Mouse (Mus musculus): ENCODE results near the gene Tsacc.
"Not testable (repeated sequence)": the region's sequence is repeated elsewhere in the genome, so short reads cannot be mapped to it uniquely, and the experiment has no call there.

Tsacc gene

GRCm38 (mm10) chr3:88281141-88281916 is 15.5 kb downstream of the Tsacc start:
- not testable (repeated sequence) for DNase-seq

GRCm38 (mm10) chr3:88280035-88280434 is 16.8 kb downstream of the Tsacc start:
- no peak for DNase-seq

- no peak for DNase-seq
These were observed 20.2 kb downstream of the Tsacc start for GRCm38 (mm10) chr3:88276529-88277143.

- DNase-seq = no peak
These were observed 20.7 kb downstream of the Tsacc start for GRCm38 (mm10) chr3:88276121-88276520.

GRCm38 (mm10) chr3:88274002-88274401 is 22.8 kb downstream of the Tsacc start:
- no peak for DNase-seq

GRCm38 (mm10) chr3:88271859-88272258 is 24.9 kb downstream of the Tsacc start:
- no peak for DNase-seq

GRCm38 (mm10) chr3:88271298-88271697 is 25.5 kb downstream of the Tsacc start:
- DNase-seq = not testable (repeated sequence)

- DNase-seq = no peak
These were observed 27.8 kb downstream of the Tsacc start for GRCm38 (mm10) chr3:88268991-88269390.

- not testable (repeated sequence) for DNase-seq
These were observed 28.8 kb downstream of the Tsacc start for GRCm38 (mm10) chr3:88268014-88268413.

- no peak for DNase-seq
These were observed 34.5 kb downstream of the Tsacc start for GRCm38 (mm10) chr3:88262346-88262745.

GRCm38 (mm10) chr3:88256382-88256781 is 40.4 kb downstream of the Tsacc start:
- DNase-seq = no peak

- no peak for DNase-seq
These were observed 40.8 kb downstream of the Tsacc start for GRCm38 (mm10) chr3:88255950-88256349.

GRCm38 (mm10) chr3:88254268-88254926 is 42.4 kb downstream of the Tsacc start, which contains the start of gene Rhbg:
Rhbg (minus strand) TSS chr3:88254709.
- no peak for DNase-seq

- DNase-seq = no peak
These were observed 44.1 kb downstream of the Tsacc start for GRCm38 (mm10) chr3:88252739-88253138.

GRCm38 (mm10) chr3:88248406-88248805 is 48.4 kb downstream of the Tsacc start:
- DNase-seq = no peak

- no peak for DNase-seq
These were observed 49.1 kb downstream of the Tsacc start for GRCm38 (mm10) chr3:88247666-88248065.

GRCm38 (mm10) chr3:88245811-88246210 is 51.0 kb downstream of the Tsacc start:
- DNase-seq = peak; percentile 35 to 36

- peak in 1 of 2 experiments; percentile 17 for DNase-seq
These were observed 52.7 kb downstream of the Tsacc start for GRCm38 (mm10) chr3:88244071-88244470.

GRCm38 (mm10) chr3:88242531-88242930 is 54.3 kb downstream of the Tsacc start:
- DNase-seq = peak in 1 of 2 experiments; percentile 23

- no peak for DNase-seq
These were observed 55.6 kb downstream of the Tsacc start for GRCm38 (mm10) chr3:88241045-88241786.

- DNase-seq = no peak
These were observed 57.4 kb downstream of the Tsacc start for GRCm38 (mm10) chr3:88239446-88239845.

GRCm38 (mm10) chr3:88238866-88239391 is 57.9 kb downstream of the Tsacc start:
- DNase-seq = no peak

All from thymus, adult 18-20 months (tissue).